Mouse (Mus musculus): ENCODE measurements at regions not wholly inside any gene's neighbourhood (a gene's known extent, or its start where the extent isn't known, plus 50 kb on each side); places are given as distances from the start of the nearest gene placed in this dataset.
A peak's percentile ranks its signal among the peaks of the same experiment; 100 is the strongest.

GRCm38 (mm10) chr17:74920056-74920455 lies 85.3 kb upstream of the Ltbp1 start:
- DNase-seq (ENCODE audit: low spot score) = no peak

GRCm38 (mm10) chr17:74921413-74921812 lies 84.0 kb upstream of the Ltbp1 start:
- DNase-seq (ENCODE audit: low spot score) = no peak

GRCm38 (mm10) chr17:74922016-74922415 lies 83.4 kb upstream of the Ltbp1 start:
- no peak for DNase-seq (ENCODE audit: low spot score)

GRCm38 (mm10) chr17:74922591-74922990 lies 82.8 kb upstream of the Ltbp1 start:
- DNase-seq (ENCODE audit: low spot score) = peak; percentile 26

GRCm38 (mm10) chr17:74923101-74923500 lies 82.3 kb upstream of the Ltbp1 start:
- peak; percentile 20 for DNase-seq (ENCODE audit: low spot score)

- DNase-seq (ENCODE audit: low spot score) = no peak
Observed at GRCm38 (mm10) chr17:74925131-74925530, 80.2 kb upstream of the Ltbp1 start.

GRCm38 (mm10) chr17:74927981-74928380 lies 77.4 kb upstream of the Ltbp1 start:
- DNase-seq (ENCODE audit: low spot score) = no peak

GRCm38 (mm10) chr17:74931540-74931939 lies 73.8 kb upstream of the Ltbp1 start:
- DNase-seq (ENCODE audit: low spot score) = no peak

- DNase-seq (ENCODE audit: low spot score) = no peak
Observed at GRCm38 (mm10) chr17:74941393-74941792, 64.0 kb upstream of the Ltbp1 start.

GRCm38 (mm10) chr17:74942984-74943801 lies 62.2 kb upstream of the Ltbp1 start:
- no peak for DNase-seq (ENCODE audit: low spot score)

GRCm38 (mm10) chr17:74943802-74944193 lies 61.6 kb upstream of the Ltbp1 start:
- DNase-seq (ENCODE audit: low spot score) = no peak

- DNase-seq (ENCODE audit: low spot score) = no peak
Observed at GRCm38 (mm10) chr17:74945149-74945548, 60.2 kb upstream of the Ltbp1 start.

- no peak for DNase-seq (ENCODE audit: low spot score)
Observed at GRCm38 (mm10) chr17:74948476-74948875, 56.9 kb upstream of the Ltbp1 start.

GRCm38 (mm10) chr17:74950316-74950715 lies 55.1 kb upstream of the Ltbp1 start:
- DNase-seq (ENCODE audit: low spot score) = no peak

- DNase-seq (ENCODE audit: low spot score) = no peak
Observed at GRCm38 (mm10) chr17:74954988-74955387, 50.4 kb upstream of the Ltbp1 start.
